Mouse (Mus musculus): ENCODE results near the gene Fam98c. TPM values are rescaled to one million over a fixed set of nuclear protein-coding genes. Genes with fewer than 3 reads are reported as not detected.

Gene Fam98c
- total RNA-seq, 1 experiment, result 20.8 TPM

DNA sequence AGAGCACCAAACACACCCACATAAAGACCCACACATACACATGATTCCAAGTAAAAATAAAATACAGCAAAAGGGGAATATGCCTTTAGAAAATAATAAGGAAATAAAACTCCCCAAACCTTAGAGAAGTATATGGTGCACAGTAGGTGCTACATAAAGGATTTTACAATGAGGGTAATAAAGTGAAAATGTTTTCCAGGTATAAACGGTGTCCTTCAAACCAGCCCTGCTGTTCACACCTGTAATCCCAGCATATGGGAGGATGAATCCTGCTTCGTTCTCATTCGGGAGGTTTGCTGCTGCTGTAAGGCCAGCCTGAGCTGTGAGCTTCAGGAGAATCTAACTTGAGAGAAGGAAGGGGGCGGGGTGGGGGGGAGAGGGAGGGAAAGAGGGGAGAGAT lies 21.8 kb downstream of the Fam98c start:
- in situ Hi-C loops (cut with MboI; ENCODE audit: low sequenced_read_pairs in 2 of 2, unreplicated experiment in 2 of 2), result no loop called here
- TF ChIP-seq HCFC1 (IDR thresholded peaks at IDR 0.05; ENCODE audit: borderline replicate concordance, insufficient read depth, low read length) (no peak), ZNF384 (IDR thresholded peaks at IDR 0.05; ENCODE audit: low read depth, low read length) (no peak), CHD2 (IDR thresholded peaks at IDR 0.05; ENCODE audit: low read depth, low read length) (no peak), MAFK (IDR thresholded peaks at IDR 0.05; ENCODE audit: insufficient read depth, low read depth, low read length) (no peak), ZC3H11A (IDR thresholded peaks at IDR 0.05; ENCODE audit: borderline replicate concordance, low read depth, low read length) (no peak)
- DNase-seq (ENCODE audit: low read depth, low spot score), result no peak
- no peaks in the 10 kb centered on the region for H3K36me3 ChIP-seq (ENCODE audit: control insufficient read depth, insufficient read depth, low read length, poor library complexity, severe bottlenecking)
- peaks cover 6 to 13% of the 10 kb centered on the region in 2 experiments for H3K4me1 ChIP-seq (ENCODE audit: control insufficient read depth in 2 of 2, insufficient read depth in 2 of 2, low read length in 2 of 2, poor library complexity in 1 of 2)
- H3K27ac ChIP-seq (ENCODE audit: insufficient read depth, low read depth, low read length, poor library complexity, severe bottlenecking), result no peak overlapping the region
- peak overlapping the region in 1 of 2 experiments; percentile 44; a peak in 2 of 4 replicates for H3K4me3 ChIP-seq (ENCODE audit: insufficient read depth in 1 of 2, low read depth in 1 of 2, low read length in 2 of 2, poor library complexity in 1 of 2, severe bottlenecking in 1 of 2)
- no peak overlapping the region for H3K9ac ChIP-seq (ENCODE audit: insufficient read depth, low read depth, low read length, poor library complexity, severe bottlenecking)
- H3K9me3 ChIP-seq (ENCODE audit: control insufficient read depth, insufficient read depth, low read depth, low read length), result no peaks in the 10 kb centered on the region

DNA sequence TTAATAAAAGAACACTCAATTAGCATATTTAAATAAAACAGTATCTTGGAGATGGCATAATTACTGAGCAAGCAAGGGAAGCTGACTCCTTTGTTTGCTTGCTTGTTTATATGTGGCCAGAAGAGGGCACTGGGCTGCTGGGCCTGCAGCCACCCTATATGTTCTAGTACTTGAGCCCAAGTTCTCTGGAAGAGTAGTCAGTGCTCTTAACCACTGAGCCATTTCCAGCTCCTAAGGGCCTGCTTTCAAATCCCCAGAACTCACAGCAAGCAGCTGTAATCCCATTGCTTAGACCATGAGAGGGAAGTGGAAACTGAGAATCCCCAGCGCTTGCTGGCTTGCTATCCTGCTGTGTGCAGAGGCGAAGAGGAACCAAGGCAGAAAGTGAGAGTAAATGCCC lies 27.3 kb downstream of the Fam98c start:
- in situ Hi-C loops (cut with MboI; ENCODE audit: low sequenced_read_pairs in 2 of 2, unreplicated experiment in 2 of 2), result no loop called here
- Histone ChIP-seq H3K4me1 (ENCODE audit: control insufficient read depth in 2 of 2, insufficient read depth in 2 of 2, low read length in 2 of 2, poor library complexity in 1 of 2) (peaks cover 4 to 14% of the 10 kb centered on the region in 2 experiments), H3K36me3 (ENCODE audit: control insufficient read depth, insufficient read depth, low read length, poor library complexity, severe bottlenecking) (no peaks in the 10 kb centered on the region), H3K27ac (ENCODE audit: insufficient read depth, low read depth, low read length, poor library complexity, severe bottlenecking) (no peak overlapping the region), H3K4me3 (ENCODE audit: insufficient read depth in 1 of 2, low read depth in 1 of 2, low read length in 2 of 2, poor library complexity in 1 of 2, severe bottlenecking in 1 of 2) (no peak overlapping the region), H3K9me3 (ENCODE audit: control insufficient read depth, insufficient read depth, low read depth, low read length) (no peaks in the 10 kb centered on the region), H3K9ac (ENCODE audit: insufficient read depth, low read depth, low read length, poor library complexity, severe bottlenecking) (no peak overlapping the region)
- no peak for DNase-seq (ENCODE audit: low read depth, low spot score)
- TF ChIP-seq ZNF384 (IDR thresholded peaks at IDR 0.05; ENCODE audit: low read depth, low read length) (no peak), ZC3H11A (IDR thresholded peaks at IDR 0.05; ENCODE audit: borderline replicate concordance, low read depth, low read length) (no peak), CHD2 (IDR thresholded peaks at IDR 0.05; ENCODE audit: low read depth, low read length) (no peak), HCFC1 (IDR thresholded peaks at IDR 0.05; ENCODE audit: borderline replicate concordance, insufficient read depth, low read length) (no peak), MAFK (IDR thresholded peaks at IDR 0.05; ENCODE audit: insufficient read depth, low read depth, low read length) (no peak)

DNA sequence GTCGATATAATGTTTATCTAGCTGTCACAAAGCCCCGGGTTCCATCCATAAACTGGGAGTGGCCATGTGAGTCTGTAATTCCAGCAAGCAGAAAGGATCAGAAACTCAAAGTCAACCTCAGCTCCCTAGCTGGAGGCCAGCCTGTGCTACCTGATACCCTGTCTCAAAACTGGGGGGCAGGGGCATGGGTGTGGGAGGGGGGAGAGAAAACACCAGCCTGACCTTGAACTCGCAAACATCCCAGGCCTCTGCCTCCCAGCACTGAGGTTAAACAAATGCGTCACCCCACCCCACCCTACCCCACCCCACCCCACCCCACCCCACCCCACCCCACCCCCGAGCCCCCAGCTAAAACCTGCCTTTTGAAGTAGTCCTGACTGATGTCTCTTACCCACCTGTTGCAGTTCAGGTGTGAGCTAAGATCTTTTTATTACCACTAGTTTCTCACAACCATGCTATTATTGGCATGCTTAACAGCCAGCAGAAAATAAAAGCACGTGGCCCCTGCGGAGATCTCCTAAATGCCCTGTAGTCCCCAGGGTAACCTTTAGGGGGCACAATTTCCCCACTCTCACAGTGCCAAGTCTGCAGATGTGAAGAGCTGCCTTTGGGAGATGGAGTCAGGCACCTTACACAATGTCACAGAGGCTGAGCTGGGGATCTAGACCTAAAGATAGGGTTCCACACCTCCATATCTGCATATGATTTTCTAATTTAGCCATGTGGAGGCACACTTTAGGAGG lies 29.7 kb downstream of the Fam98c start:
- Histone ChIP-seq H3K4me3 (ENCODE audit: insufficient read depth in 1 of 2, low read depth in 1 of 2, low read length in 2 of 2, poor library complexity in 1 of 2, severe bottlenecking in 1 of 2) (no peak overlapping the region), H3K36me3 (ENCODE audit: control insufficient read depth, insufficient read depth, low read length, poor library complexity, severe bottlenecking) (no peaks in the 10 kb centered on the region), H3K4me1 (ENCODE audit: control insufficient read depth in 2 of 2, insufficient read depth in 2 of 2, low read length in 2 of 2, poor library complexity in 1 of 2) (peaks cover 7 to 18% of the 10 kb centered on the region in 2 experiments), H3K9me3 (ENCODE audit: control insufficient read depth, insufficient read depth, low read depth, low read length) (no peaks in the 10 kb centered on the region), H3K9ac (ENCODE audit: insufficient read depth, low read depth, low read length, poor library complexity, severe bottlenecking) (no peak overlapping the region), H3K27ac (ENCODE audit: insufficient read depth, low read depth, low read length, poor library complexity, severe bottlenecking) (peak overlapping the region; percentile 28; the same call in 1 of the 2 replicates)
- in situ Hi-C loops (cut with MboI; ENCODE audit: low sequenced_read_pairs in 2 of 2, unreplicated experiment in 2 of 2), result no loop called here
- TF ChIP-seq ZNF384 (IDR thresholded peaks at IDR 0.05; ENCODE audit: low read depth, low read length) (no peak), HCFC1 (IDR thresholded peaks at IDR 0.05; ENCODE audit: borderline replicate concordance, insufficient read depth, low read length) (no peak), CHD2 (IDR thresholded peaks at IDR 0.05; ENCODE audit: low read depth, low read length) (no peak), MAFK (IDR thresholded peaks at IDR 0.05; ENCODE audit: insufficient read depth, low read depth, low read length) (peak; percentile 69; the same call in 1 of the 2 replicates), ZC3H11A (IDR thresholded peaks at IDR 0.05; ENCODE audit: borderline replicate concordance, low read depth, low read length) (peak; percentile 52; the same call in 1 of the 2 replicates)
- peak; percentile 81 for DNase-seq (ENCODE audit: low read depth, low spot score)

DNA sequence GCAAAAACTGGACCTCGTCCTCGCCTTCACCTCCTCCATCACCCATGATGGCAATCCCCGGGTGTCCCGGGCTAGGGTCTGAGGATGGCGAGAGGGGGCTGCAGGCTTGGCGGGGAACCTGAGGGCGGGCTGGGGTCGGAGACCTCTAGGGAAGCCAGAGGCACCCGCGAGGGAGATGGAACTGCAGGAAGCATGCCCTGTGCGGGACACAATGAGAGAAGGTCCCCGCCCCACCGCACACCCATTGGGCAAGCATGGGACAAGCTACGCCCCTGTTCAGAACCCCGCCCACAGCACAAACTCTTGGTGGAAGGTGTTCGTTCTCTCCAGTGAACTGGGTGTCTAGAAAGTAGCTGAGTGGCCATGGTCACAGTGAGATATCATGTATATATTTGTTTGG lies 31.1 kb downstream of the Fam98c start, which contains the start of gene Ryr1:
Gene Ryr1 (minus strand): TSS at position 210 of the 400 bp plus-strand sequence.
- Histone ChIP-seq H3K9me3 (ENCODE audit: control insufficient read depth, insufficient read depth, low read depth, low read length) (no peaks in the 10 kb centered on the region), H3K36me3 (ENCODE audit: control insufficient read depth, insufficient read depth, low read length, poor library complexity, severe bottlenecking) (no peaks in the 10 kb centered on the region), H3K27ac (ENCODE audit: insufficient read depth, low read depth, low read length, poor library complexity, severe bottlenecking) (peak within 1 kb of the TSS; percentile 28; the same call in 1 of the 2 replicates), H3K4me3 (ENCODE audit: insufficient read depth in 1 of 2, low read depth in 1 of 2, low read length in 2 of 2, poor library complexity in 1 of 2, severe bottlenecking in 1 of 2) (peak within 1 kb of the TSS; percentile 65 to 90), H3K4me1 (ENCODE audit: control insufficient read depth in 2 of 2, insufficient read depth in 2 of 2, low read length in 2 of 2, poor library complexity in 1 of 2) (peaks cover 7 to 18% of the 10 kb centered on the region in 2 experiments), H3K9ac (ENCODE audit: insufficient read depth, low read depth, low read length, poor library complexity, severe bottlenecking) (peak within 1 kb of the TSS; percentile 63; the same call in 1 of the 2 replicates)
- DNase-seq (ENCODE audit: low read depth, low spot score), result peak; percentile 87
- in situ Hi-C loops (cut with MboI; ENCODE audit: low sequenced_read_pairs in 2 of 2, unreplicated experiment in 2 of 2), result no loop called here
- TF ChIP-seq MAFK (IDR thresholded peaks at IDR 0.05; ENCODE audit: insufficient read depth, low read depth, low read length), result no peak

Measured in ES-E14 (cell line).